Mouse (Mus musculus): ENCODE measurements around the gene Tmem254a. TPM values are rescaled to one million over a fixed set of nuclear protein-coding genes. Genes with fewer than 3 reads are reported as not detected.
A peak's percentile ranks its signal among the peaks of the same experiment; 100 is the strongest.
"Not testable (repeated sequence)": the region's sequence is repeated elsewhere in the genome, so short reads cannot be mapped to it uniquely, and the experiment has no call there.

Tmem254a gene
- 2.5 and 3.2 TPM in 2 replicates for polyA plus RNA-seq (2015; fragmentation: Nextera tagmentation; extraction: Ambion mirVana)

DNA sequence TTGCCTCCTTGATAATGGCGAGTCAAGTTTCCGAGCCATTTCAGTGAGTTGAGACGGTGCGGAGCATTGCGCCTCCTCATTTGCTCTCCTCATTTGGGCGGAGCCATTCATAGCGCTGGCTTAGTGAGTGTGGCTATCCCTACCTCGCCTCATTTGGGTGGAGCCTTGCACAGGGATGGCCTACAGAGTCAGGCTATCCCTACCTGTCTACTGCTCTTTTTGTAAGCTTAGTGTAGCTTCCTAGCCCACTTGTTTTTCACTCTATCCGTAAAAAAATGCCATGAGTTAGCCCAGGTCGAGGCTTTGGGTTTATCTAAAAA lies at the start of gene Tmem254a:
TSS of gene Tmem254a (minus strand) at position 111 of the 320 bp plus-strand sequence.
- WGBS = no CpG with 5 or more reads among the region's 10 CpGs
- ATAC-seq (ENCODE audit: insufficient number of reproducible peaks, insufficient read depth, low FRiP score, low TSS enrichment, low read depth); H3K27ac ChIP-seq: not testable (repeated sequence)

DNA sequence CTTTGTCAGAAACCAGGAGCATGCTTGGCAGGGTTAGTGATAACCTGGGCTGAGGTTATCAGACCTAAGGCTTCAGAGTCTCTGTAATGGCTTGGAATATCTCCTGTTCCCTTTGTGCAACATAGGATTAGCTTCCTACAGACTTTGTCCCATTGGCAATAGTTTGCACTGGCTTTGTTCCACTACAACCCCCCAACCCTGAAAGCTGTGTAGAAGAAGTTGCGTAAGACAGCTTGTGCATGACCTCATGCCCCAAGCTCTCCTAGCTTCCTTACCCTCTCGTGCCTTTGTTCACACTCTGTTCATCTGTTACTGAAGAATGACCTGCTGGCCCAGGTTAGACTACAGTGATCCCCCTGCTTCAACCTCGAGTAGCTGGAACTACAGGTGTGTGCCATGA lies 30.4 kb upstream of the Tmem254a start:
- not testable (repeated sequence) for H3K4me2 ChIP-seq; H3K9ac ChIP-seq; H3K9me3 ChIP-seq; H3K27ac ChIP-seq; ATAC-seq (ENCODE audit: insufficient number of reproducible peaks, insufficient read depth, low FRiP score, low TSS enrichment, low read depth); H3K27me3 ChIP-seq; H3K4me1 ChIP-seq; H3K4me3 ChIP-seq; H3K36me3 ChIP-seq
- WGBS = no CpG with 5 or more reads among the region's 3 CpGs

More for the DNA sequence above, at the start of gene Tmem254a:
- H3K36me3 ChIP-seq, H3K4me1 ChIP-seq, H3K4me2 ChIP-seq, H3K9me3 ChIP-seq, H3K9ac ChIP-seq, H3K4me3 ChIP-seq, H3K27me3 ChIP-seq: not testable (repeated sequence)

DNA sequence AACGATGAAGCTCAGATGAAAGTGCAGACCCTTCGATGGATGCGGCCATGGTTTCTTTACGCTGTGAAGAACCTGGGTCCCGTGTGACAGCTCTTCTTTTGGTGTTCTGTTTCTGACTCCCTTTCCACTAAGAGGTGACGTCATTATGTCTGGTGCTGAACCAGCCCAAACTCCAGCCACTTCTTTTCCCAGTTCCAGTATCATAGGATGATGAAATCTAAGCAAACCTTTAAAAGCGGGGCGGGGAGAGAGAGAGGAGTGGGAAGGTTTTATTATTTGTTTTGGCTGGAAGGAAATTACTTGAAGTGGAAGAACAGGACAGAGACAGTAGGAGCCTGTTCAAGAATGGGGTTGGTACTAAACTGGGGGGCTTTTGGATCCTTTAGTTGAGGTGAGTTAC lies 10.5 kb upstream of the Tmem254a start, which contains the start of gene Cphx1:
TSS of gene Cphx1 (plus strand) at position 301 of the 400 bp plus-strand sequence.
- H3K27ac ChIP-seq; H3K4me2 ChIP-seq; H3K9ac ChIP-seq; H3K27me3 ChIP-seq; H3K4me3 ChIP-seq; H3K36me3 ChIP-seq; H3K4me1 ChIP-seq; ATAC-seq (ENCODE audit: insufficient number of reproducible peaks, insufficient read depth, low FRiP score, low TSS enrichment, low read depth); H3K9me3 ChIP-seq: not testable (repeated sequence)
- no CpG with 5 or more reads among the region's 8 CpGs for WGBS

DNA sequence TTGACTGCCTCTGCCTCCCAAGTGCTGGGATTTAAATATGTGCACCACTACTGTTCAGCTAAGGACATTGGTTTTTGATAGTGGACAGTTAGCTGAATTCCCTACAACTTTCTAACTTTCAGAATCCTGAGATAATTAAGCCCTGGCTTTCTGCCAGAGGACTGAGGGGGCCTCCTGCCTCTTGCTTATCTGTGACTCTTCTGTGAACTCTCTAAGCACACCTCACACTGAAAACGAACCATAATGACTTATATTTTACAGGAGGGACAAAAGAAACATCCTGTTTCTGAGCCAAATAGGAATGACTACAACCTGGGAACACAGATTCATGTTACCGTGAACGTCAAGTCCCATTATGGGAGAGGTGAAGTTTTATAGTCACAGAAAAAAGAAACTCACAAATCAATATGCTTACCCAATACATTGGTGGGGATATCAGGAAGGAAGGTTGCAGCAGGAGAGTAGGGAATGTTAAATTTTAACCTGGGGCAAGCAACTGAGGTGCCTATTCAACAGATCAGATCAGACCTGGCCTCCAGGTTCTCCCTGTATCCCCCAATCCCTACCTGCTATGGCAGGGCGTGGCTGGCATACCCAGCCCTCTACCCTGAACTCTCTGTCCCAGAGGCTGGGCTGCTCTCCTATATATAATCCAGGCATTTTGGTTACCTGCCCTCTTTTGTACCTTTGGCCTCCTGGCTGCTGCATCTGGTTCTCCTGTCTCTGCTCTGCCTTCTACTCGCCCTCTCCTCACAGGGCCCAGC lies 9.6 kb upstream of the Tmem254a start:
- H3K27ac ChIP-seq; H3K4me1 ChIP-seq; H3K9ac ChIP-seq; H3K4me3 ChIP-seq; ATAC-seq (ENCODE audit: insufficient number of reproducible peaks, insufficient read depth, low FRiP score, low TSS enrichment, low read depth); H3K27me3 ChIP-seq; H3K4me2 ChIP-seq; H3K36me3 ChIP-seq; H3K9me3 ChIP-seq: not testable (repeated sequence)
- no CpG with 5 or more reads among the region's 5 CpGs for WGBS

DNA sequence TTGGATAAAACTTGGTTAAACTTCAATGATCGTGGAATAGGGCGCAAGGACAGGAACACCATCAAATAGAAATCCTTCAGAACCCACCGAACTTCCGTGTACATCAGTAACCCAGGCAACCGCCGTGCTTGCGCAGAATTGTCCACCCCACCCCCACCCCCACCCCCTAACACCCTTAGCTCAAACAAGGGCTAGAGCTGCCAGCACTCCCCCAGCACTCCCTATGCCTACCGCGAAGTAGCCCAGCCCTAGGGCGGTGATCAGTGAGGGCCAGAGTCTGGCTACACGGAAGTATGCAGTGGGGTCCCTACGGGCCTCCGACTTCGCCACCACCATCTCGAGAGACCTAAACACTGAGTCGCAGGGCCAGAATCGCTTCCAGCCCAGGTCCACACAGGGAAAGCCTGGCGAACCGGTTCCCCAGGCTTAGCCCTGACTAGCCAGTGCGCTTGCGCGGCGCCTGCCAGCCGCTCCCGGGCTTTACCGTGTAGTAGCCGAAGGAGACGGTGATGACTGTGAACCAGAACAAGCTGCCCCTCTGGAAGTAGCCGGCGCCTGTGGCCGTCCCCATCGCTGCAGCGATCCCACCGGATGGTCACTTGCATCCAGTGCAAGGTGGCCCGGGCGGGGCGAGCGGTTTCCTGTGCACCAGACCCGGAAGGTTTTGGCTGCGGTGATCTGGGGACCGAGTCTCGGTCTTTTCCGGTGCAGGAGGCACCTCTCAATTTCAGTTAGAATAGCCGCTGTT lies 484 bp downstream of the Tmem254a start:
- not testable (repeated sequence) for H3K27ac ChIP-seq, H3K36me3 ChIP-seq, H3K4me2 ChIP-seq, H3K9me3 ChIP-seq, H3K4me1 ChIP-seq, H3K27me3 ChIP-seq, H3K4me3 ChIP-seq, H3K9ac ChIP-seq
- peak; percentile 43; the same call in 1 of the 2 replicates for ATAC-seq (ENCODE audit: insufficient number of reproducible peaks, insufficient read depth, low FRiP score, low TSS enrichment, low read depth)
- no CpG with 5 or more reads among the region's 44 CpGs for WGBS

DNA sequence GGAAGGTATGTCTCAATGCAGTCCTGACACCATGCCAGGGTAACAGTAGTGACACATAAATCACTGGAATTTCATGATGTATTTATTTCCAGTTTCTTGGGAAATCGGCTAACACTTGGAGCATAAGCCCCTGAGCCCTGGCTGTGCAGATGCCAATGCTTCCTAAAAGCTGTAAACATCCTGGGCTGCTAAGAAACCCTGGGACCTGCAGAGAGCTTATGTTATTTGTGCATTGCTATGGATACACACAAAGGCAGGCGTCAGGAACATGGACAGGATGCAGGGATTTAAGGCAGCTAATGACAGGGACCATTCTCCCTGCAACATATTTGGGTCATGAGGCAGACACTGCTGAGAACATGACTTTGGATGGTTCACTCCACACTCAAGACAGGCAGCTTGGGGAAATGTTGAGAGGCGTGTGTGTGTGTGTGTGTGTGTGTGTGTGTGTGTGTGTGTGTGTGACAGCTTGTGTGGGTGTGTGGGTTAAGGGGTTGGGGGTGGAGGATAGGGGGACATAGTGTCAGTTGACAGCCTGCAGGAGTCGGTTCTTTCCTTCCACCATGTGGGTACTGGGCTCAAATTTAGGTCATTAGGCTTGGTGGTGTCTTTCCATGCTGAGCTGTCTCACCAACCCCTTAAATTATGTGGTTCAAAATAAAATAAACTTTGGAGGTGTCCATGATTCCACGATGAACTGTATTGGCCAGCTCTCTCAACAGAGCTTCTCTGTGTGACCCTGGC lies 8.9 kb downstream of the Tmem254a start:
- not testable (repeated sequence) for H3K27ac ChIP-seq; H3K9ac ChIP-seq; H3K4me2 ChIP-seq; H3K36me3 ChIP-seq; H3K4me1 ChIP-seq; ATAC-seq (ENCODE audit: insufficient number of reproducible peaks, insufficient read depth, low FRiP score, low TSS enrichment, low read depth); H3K27me3 ChIP-seq; H3K9me3 ChIP-seq; H3K4me3 ChIP-seq
- no CpG with 5 or more reads among the region's 5 CpGs for WGBS

DNA sequence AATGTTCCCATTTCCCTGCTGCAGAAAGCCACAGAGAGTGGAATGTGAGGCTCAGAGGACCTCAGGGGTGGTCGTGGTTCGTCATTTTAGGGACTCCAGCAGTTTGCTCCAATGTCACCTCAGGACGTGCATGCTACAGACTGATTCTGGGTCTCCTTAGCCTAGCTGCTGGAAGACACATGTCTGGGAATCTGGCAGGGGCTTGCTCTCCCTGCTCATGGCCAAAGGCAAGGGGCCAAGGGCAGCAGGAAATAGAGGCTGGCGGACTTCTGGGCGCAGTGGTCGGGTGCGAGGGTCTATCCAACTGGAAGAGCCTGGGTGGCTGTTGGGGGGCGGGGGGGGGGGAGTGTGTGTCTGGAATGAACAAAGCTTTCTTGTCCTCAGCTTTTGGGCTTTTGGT lies 18.5 kb downstream of the Tmem254a start:
- H3K27ac ChIP-seq; H3K4me1 ChIP-seq; H3K9ac ChIP-seq; H3K9me3 ChIP-seq; H3K4me3 ChIP-seq; H3K36me3 ChIP-seq; H3K27me3 ChIP-seq; ATAC-seq (ENCODE audit: insufficient number of reproducible peaks, insufficient read depth, low FRiP score, low TSS enrichment, low read depth); H3K4me2 ChIP-seq: not testable (repeated sequence)
- WGBS = no CpG with 5 or more reads among the region's 8 CpGs

DNA sequence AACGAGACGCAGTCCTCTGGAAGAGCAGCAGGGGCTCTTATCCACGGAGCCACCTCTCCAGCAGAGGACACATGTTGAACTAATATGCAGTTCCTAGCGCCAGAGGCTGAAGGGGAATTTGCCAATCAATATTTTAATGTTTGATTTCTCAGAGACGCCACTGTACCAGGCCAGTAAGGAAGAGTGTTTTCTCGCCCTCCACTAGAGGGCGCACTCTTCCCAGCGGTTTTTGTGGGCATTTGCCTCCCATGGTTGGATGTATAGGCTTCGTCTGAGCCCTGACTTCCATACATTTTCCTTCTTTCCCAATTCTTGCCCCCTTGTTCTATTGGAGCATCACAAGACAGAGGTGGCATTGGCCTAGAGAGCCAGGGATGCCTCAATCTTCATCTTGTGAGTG lies 20.2 kb downstream of the Tmem254a start:
- H3K4me1 ChIP-seq; H3K9me3 ChIP-seq; H3K27ac ChIP-seq; H3K27me3 ChIP-seq; H3K36me3 ChIP-seq; H3K9ac ChIP-seq; H3K4me3 ChIP-seq; H3K4me2 ChIP-seq; ATAC-seq (ENCODE audit: insufficient number of reproducible peaks, insufficient read depth, low FRiP score, low TSS enrichment, low read depth): not testable (repeated sequence)
- WGBS = no CpG with 5 or more reads among the region's 9 CpGs

DNA sequence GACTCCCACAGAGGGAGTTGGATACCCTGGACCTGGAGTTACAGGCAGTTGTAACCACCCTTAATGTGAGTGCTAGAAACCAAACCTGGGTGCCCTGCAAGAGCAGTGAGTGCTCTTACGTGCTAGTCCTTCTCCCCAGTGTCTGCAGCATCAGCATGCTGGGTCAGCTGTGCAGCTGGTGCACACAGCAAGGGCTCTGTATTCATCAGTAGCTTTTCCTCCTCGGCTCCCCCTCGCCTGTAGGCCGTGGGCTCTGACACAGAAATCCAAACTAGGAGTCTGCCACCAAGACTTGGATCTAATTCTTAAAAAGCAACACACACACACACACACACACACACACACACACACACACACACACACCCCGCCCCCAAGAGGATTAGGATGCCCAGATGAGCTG lies 22.2 kb downstream of the Tmem254a start:
- H3K27ac ChIP-seq; H3K36me3 ChIP-seq; H3K9me3 ChIP-seq; H3K4me2 ChIP-seq; H3K27me3 ChIP-seq; ATAC-seq (ENCODE audit: insufficient number of reproducible peaks, insufficient read depth, low FRiP score, low TSS enrichment, low read depth); H3K9ac ChIP-seq; H3K4me1 ChIP-seq; H3K4me3 ChIP-seq: not testable (repeated sequence)
- no CpG with 5 or more reads among the region's 5 CpGs for WGBS

DNA sequence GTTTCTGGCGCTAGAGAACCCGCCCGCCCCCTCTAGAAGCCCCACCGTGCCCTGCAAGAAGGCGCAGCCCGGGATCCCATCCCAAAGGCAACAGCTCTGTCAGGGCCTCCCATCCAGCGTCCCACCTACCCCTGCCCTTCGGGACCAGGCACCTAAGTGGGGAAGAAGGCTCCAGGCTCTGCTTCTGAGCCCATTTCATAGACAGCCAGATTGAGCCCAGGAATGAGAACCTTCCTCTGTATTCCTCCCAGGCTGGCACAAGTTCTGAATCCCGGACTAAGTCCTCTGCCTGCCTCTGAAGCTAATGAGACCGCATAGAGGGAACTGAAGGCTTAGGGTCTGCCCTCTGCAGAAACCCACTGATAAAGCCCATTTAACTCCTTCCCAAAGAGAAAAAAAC lies 24.5 kb downstream of the Tmem254a start, which contains the start of gene Plac9a:
TSS of gene Plac9a (minus strand) at position 101 of the 400 bp plus-strand sequence.
- not testable (repeated sequence) for H3K4me3 ChIP-seq; ATAC-seq (ENCODE audit: insufficient number of reproducible peaks, insufficient read depth, low FRiP score, low TSS enrichment, low read depth); H3K9me3 ChIP-seq; H3K27me3 ChIP-seq; H3K27ac ChIP-seq; H3K4me2 ChIP-seq; H3K9ac ChIP-seq; H3K4me1 ChIP-seq; H3K36me3 ChIP-seq
- no CpG with 5 or more reads among the region's 10 CpGs for WGBS

DNA sequence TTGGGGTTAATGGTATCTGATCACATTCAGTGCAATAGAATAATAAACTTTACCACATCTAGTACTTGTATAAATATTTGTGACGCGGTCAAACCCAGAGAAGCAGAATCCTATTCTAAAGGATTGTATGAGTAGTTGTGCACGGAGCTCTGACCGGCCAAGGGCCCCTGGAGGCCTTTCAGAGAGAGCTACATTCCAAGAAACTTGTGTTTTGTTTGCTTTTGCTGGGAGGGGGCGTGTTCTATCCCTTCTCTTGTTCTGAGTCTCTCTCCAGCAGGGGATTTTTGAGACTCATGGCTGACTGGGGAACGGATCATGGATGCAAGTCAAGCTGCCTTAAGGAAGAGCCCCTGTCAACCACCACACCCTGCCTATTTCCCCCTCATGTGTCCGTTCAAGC lies 31.8 kb downstream of the Tmem254a start:
- not testable (repeated sequence) for H3K27ac ChIP-seq; H3K27me3 ChIP-seq; ATAC-seq (ENCODE audit: insufficient number of reproducible peaks, insufficient read depth, low FRiP score, low TSS enrichment, low read depth); H3K4me3 ChIP-seq; H3K4me2 ChIP-seq; H3K4me1 ChIP-seq; H3K9me3 ChIP-seq; H3K36me3 ChIP-seq; H3K9ac ChIP-seq
- WGBS = no CpG with 5 or more reads among the region's 7 CpGs

DNA sequence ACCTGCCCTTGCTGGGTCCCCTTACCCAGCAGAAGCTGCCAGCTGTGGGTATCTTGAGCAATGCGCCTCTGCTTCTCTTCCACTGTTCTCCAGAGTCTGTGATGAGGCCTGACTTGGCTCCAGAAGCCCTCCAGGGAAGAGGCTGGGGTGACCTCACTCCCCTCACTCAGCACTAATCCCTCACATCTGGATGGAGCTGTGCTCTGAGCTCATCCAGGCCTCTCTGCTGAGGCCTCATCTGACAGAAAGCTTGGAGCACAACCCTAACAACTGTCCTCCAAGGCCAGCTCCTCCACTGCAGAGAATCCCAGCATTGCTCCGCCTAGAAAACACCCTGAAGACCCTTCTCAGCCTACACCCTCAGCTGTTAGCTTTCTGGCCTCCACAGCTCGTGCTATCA lies 32.9 kb downstream of the Tmem254a start:
- not testable (repeated sequence) for H3K27me3 ChIP-seq; H3K9me3 ChIP-seq; H3K36me3 ChIP-seq; H3K4me2 ChIP-seq; H3K4me1 ChIP-seq; H3K27ac ChIP-seq; ATAC-seq (ENCODE audit: insufficient number of reproducible peaks, insufficient read depth, low FRiP score, low TSS enrichment, low read depth); H3K4me3 ChIP-seq; H3K9ac ChIP-seq
- WGBS = no CpG with 5 or more reads among the region's 3 CpGs

Measured in embryonic facial prominence, embryonic 13.5 days (tissue).